Mouse (Mus musculus) MEL (cell line): ENCODE measurements around the gene Rasgef1b. TPM values are rescaled to one million over a fixed set of nuclear protein-coding genes. Genes with fewer than 3 reads are reported as not detected.

Experiments
- DNase-seq: peaks from one replicate; pipeline ENCODE4 v3.0.0; 2011; ENCODE audit warnings: low read depth, low spot score
- H3K27ac ChIP-seq: 2 replicates; pipeline ENCODE4 v1.5.1; 2012; ENCODE audit warnings: low read depth, mild to moderate bottlenecking, control low read depth, low read length, moderate library complexity; ENCODE audit not compliant: control insufficient read depth
- H3K27me3 ChIP-seq, 2 experiments: fragments of 150-350 bp in 1 of 2; sonication (generic) in 1 of 2; 2 replicates each; pipeline ENCODE4 v1.6.1; 2012; ENCODE audit warnings: low read length in 2 of 2, mild to moderate bottlenecking in 2 of 2, improper control_type of control experiment in 1 of 2, moderate library complexity in 1 of 2; ENCODE audit not compliant: insufficient read depth in 2 of 2, control insufficient read depth in 1 of 2
- H3K36me3 ChIP-seq, 2 experiments: 2 replicates each; pipeline ENCODE4 v1.6.1; 2012 to 2014; ENCODE audit warnings: low read length in 2 of 2, improper control_type of control experiment in 1 of 2, inconsistent platforms in 1 of 2, mild to moderate bottlenecking in 1 of 2; ENCODE audit not compliant: insufficient read depth in 2 of 2, control insufficient read depth in 1 of 2
- H3K4me1 ChIP-seq, 2 experiments: fragments of 150-350 bp in 1 of 2; sonication (generic) in 1 of 2; 2 replicates each; pipeline ENCODE4 v1.6.1; 2012; ENCODE audit warnings: low read length in 2 of 2, improper control_type of control experiment in 1 of 2, mild to moderate bottlenecking in 1 of 2; ENCODE audit not compliant: insufficient read depth in 2 of 2, control insufficient read depth in 1 of 2
- H3K4me3 ChIP-seq, 2 experiments: fragments of 150-350 bp in 1 of 2; sonication (generic) in 1 of 2; 2 replicates each; pipeline ENCODE4 v1.5.1; 2012; ENCODE audit warnings: low read depth in 2 of 2, low read length in 2 of 2, mild to moderate bottlenecking in 2 of 2, moderate library complexity in 2 of 2, control low read depth in 1 of 2, improper control_type of control experiment in 1 of 2; ENCODE audit not compliant: control insufficient read depth in 1 of 2, insufficient read depth in 1 of 2
- H3K79me2 ChIP-seq: 2 replicates; pipeline ENCODE4 v1.6.1; 2012; ENCODE audit warnings: mild to moderate bottlenecking, low read length, moderate library complexity; ENCODE audit not compliant: control insufficient read depth, poor library complexity, insufficient read depth
- H3K9ac ChIP-seq: 2 replicates; pipeline ENCODE4 v1.6.1; 2012; ENCODE audit warnings: low read depth, mild to moderate bottlenecking, control low read depth, low read length, moderate library complexity; ENCODE audit not compliant: control insufficient read depth, poor library complexity, severe bottlenecking
- H3K9me3 ChIP-seq: fragments of 150-350 bp; sonication (generic); replicated peaks from 2 replicates; pipeline ENCODE4 v1.6.1; 2012; ENCODE audit warnings: mild to moderate bottlenecking, low read length, improper control_type of control experiment, moderate library complexity; ENCODE audit not compliant: insufficient read depth
- BHLHE40 ChIP-seq: IDR thresholded peaks from 2 replicates; pipeline ENCODE4 v1.6.1; 2012; ENCODE audit warnings: low read depth, mild to moderate bottlenecking, inconsistent platforms, low read length, improper control_type of control experiment, borderline replicate concordance
- CHD1 ChIP-seq: IDR thresholded peaks from 2 replicates; pipeline ENCODE4 v1.6.1; 2012; ENCODE audit warnings: low read depth, mild to moderate bottlenecking, inconsistent platforms, low read length, improper control_type of control experiment
- CHD2 ChIP-seq: IDR thresholded peaks from 2 replicates; pipeline ENCODE4 v1.6.1; 2011; ENCODE audit warnings: low read length, improper control_type of control experiment
- EP300 ChIP-seq, 2 experiments: IDR thresholded peaks; 2 replicates each; pipeline ENCODE4 v1.6.1; 2011; ENCODE audit warnings: improper control_type of control experiment in 2 of 2, low read length in 2 of 2, low read depth in 1 of 2, mild to moderate bottlenecking in 1 of 2
- ETS1 ChIP-seq: IDR thresholded peaks from 2 replicates; pipeline ENCODE4 v1.6.1; 2012; ENCODE audit warnings: low read depth, mild to moderate bottlenecking, inconsistent platforms, low read length, improper control_type of control experiment, moderate library complexity
- GABPA ChIP-seq: IDR thresholded peaks from 2 replicates; pipeline ENCODE4 v1.6.1; 2012; ENCODE audit warnings: low read depth, mild to moderate bottlenecking, inconsistent platforms, low read length, improper control_type of control experiment, moderate library complexity
- GATA1 ChIP-seq: IDR thresholded peaks from 2 replicates; pipeline ENCODE4 v1.6.1; 2011; ENCODE audit warnings: low read depth, low read length, improper control_type of control experiment
- MAFK ChIP-seq: IDR thresholded peaks from 2 replicates; pipeline ENCODE4 v1.6.1; 2011; ENCODE audit warnings: low read depth, mild to moderate bottlenecking, low read length, improper control_type of control experiment, borderline replicate concordance
- MXI1 ChIP-seq: IDR thresholded peaks from 2 replicates; pipeline ENCODE4 v1.6.1; 2011; ENCODE audit warnings: mild to moderate bottlenecking, low read depth, low read length, improper control_type of control experiment
- MYB ChIP-seq: IDR thresholded peaks from 2 replicates; pipeline ENCODE4 v1.6.1; 2011; ENCODE audit warnings: mild to moderate bottlenecking, low read depth, low read length, improper control_type of control experiment
- MYC ChIP-seq: IDR thresholded peaks from 2 replicates; pipeline ENCODE4 v1.6.1; 2011; ENCODE audit warnings: low read depth, mild to moderate bottlenecking, low read length, improper control_type of control experiment, moderate library complexity
- POLR2AphosphoS2 ChIP-seq: IDR thresholded peaks from 2 replicates; pipeline ENCODE4 v1.6.1; 2011; ENCODE audit warnings: low read length, improper control_type of control experiment
- POLR2AphosphoS5 ChIP-seq: IDR thresholded peaks from 2 replicates; pipeline ENCODE4 v1.6.1; 2012; ENCODE audit warnings: low read depth, borderline replicate concordance, mild to moderate bottlenecking, inconsistent platforms, low read length, moderate library complexity, mixed read lengths
- RAD21 ChIP-seq: IDR thresholded peaks from 2 replicates; pipeline ENCODE4 v1.6.1; 2011; ENCODE audit warnings: mild to moderate bottlenecking, low read depth, low read length, improper control_type of control experiment
- SIN3A ChIP-seq: IDR thresholded peaks from 2 replicates; pipeline ENCODE4 v1.6.1; 2012; ENCODE audit warnings: low read length, improper control_type of control experiment, inconsistent platforms
- UBTF ChIP-seq: IDR thresholded peaks from 2 replicates; pipeline ENCODE4 v1.6.1; 2012; ENCODE audit warnings: low read depth, mild to moderate bottlenecking, inconsistent platforms, low read length, improper control_type of control experiment, moderate library complexity, borderline replicate concordance; ENCODE audit not compliant: insufficient read depth
- USF2 ChIP-seq, 2 experiments: IDR thresholded peaks; 2 replicates each; pipeline ENCODE4 v1.6.1; 2011 to 2012; ENCODE audit warnings: improper control_type of control experiment in 2 of 2, low read length in 2 of 2, borderline replicate concordance in 1 of 2, inconsistent platforms in 1 of 2, low read depth in 1 of 2, mild to moderate bottlenecking in 1 of 2; ENCODE audit not compliant: insufficient read depth in 1 of 2
- ZC3H11A ChIP-seq: IDR thresholded peaks from 2 replicates; pipeline ENCODE4 v1.6.1; 2012; ENCODE audit warnings: low read depth, mild to moderate bottlenecking, inconsistent platforms, low read length, improper control_type of control experiment
- ZKSCAN1 ChIP-seq: IDR thresholded peaks from 2 replicates; pipeline ENCODE4 v1.6.1; 2012; ENCODE audit warnings: low read depth, mild to moderate bottlenecking, inconsistent platforms, low read length, improper control_type of control experiment, moderate library complexity
- polyA plus RNA-seq, 2 experiments: library from polyadenylated mRNA; stranded (reverse) in 1 of 2; unstranded in 1 of 2; fragments of >175 nt in 1 of 2; fragments of >200 nt in 1 of 2; gene quantifications; 2 replicates each; pipeline versions ENCODE4 v1.2.1 to v1.2.4; 2012; ENCODE audit warnings: low replicate concordance in 2 of 2, low read depth in 1 of 2; ENCODE audit not compliant: insufficient read length in 2 of 2, insufficient read depth in 1 of 2, missing spikeins in 1 of 2
- total RNA-seq: library from RNA; depleted of rRNA; stranded (reverse); fragments of 300-350 nt; gene quantifications from 2 replicates; pipeline ENCODE4 v1.2.3, GENCODE M21; 2012

The Rasgef1b gene
- total and polyA plus RNA-seq, 3 experiments, result not detected

DNA sequence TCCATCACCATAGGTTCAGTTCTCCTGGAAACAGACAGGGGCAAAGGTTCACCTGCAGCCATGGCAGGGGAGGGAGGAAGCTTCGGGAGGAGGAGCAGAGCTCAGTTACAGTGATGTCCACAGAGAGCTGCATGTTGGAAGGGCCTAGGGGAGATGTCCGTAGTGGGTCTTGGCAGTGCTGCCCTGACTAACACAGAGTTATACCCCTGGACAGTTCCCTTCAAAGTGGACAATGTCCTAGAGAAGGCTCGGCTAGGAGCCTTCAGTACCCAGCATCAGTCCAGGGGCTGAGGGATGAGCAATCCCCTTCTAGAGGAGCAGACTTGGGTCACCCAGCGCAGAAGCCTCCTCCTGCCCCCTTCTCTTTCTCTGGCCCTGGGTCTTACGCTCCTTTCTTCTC, 121.3 kb downstream of the Rasgef1b start:
- no peaks in the 10 kb centered on the region for H3K79me2 ChIP-seq
- H3K4me1 ChIP-seq, result no peaks in the 10 kb centered on the region
- H3K27ac ChIP-seq, result no peak overlapping the region
- H3K9me3 ChIP-seq, result no peaks in the 10 kb centered on the region
- no peak overlapping the region for H3K4me3 ChIP-seq
- no peaks in the 10 kb centered on the region for H3K27me3 ChIP-seq
- no peak overlapping the region for H3K9ac ChIP-seq
- no peak for DNase-seq
- H3K36me3 ChIP-seq, result no peaks in the 10 kb centered on the region
- TF ChIP-seq EP300 (IDR thresholded peaks at IDR 0.05; ENCODE audit: low read depth in 1 of 2, low read length in 2 of 2) (no peak), ETS1 (no peak), MXI1 (no peak)

DNA sequence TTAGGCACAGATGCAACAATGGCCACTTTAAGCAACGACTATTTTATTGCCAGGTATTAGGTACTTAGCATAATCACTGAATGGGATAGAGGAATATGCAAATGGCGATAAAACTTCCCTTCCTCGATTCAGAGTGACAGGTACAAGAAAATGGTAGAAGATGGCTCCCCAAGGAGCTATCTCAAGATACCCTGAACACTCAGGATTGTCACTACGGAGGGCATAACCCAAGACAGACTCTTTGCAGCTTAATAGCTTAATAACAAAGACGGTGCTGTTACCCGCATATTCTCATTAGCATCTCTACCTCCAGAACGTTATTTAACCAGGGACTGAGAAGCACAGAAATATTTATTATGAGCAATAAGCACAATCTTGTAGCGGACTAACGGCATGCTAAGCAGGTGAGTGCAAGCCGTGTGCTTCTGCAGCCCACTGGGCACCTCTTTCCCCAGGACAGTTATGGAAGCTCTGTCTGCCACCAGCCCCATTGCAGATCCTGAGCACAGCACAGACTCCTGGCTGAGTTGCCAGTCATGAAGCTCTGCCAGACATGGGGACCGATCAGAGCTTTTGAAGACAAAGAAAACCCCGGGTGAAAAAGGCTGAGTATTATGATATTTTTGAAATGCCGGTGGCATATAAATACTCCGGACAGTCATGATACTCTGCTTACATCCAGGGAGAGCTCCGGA, 122.6 kb downstream of the Rasgef1b start:
- no peaks in the 10 kb centered on the region for H3K27me3 ChIP-seq
- no peak for DNase-seq
- TF ChIP-seq RAD21 (no peak), POLR2AphosphoS5 (no peak), GABPA (no peak), MYC (no peak), USF2 (IDR thresholded peaks at IDR 0.05; ENCODE audit: borderline replicate concordance in 1 of 2, insufficient read depth in 1 of 2, low read depth in 1 of 2, low read length in 2 of 2) (no peak), ZC3H11A (no peak), MAFK (no peak), ETS1 (no peak), BHLHE40 (no peak), POLR2AphosphoS2 (no peak), ZKSCAN1 (no peak), CHD1 (no peak), GATA1 (no peak), CHD2 (no peak), SIN3A (no peak), MYB (no peak), UBTF (no peak)
- TF ChIP-seq, all 39 proteins: peak for 0
- Histone ChIP-seq H3K9me3 (no peaks in the 10 kb centered on the region), H3K27ac (no peak overlapping the region), H3K79me2 (no peaks in the 10 kb centered on the region), H3K4me3 (no peak overlapping the region), H3K4me1 (no peaks in the 10 kb centered on the region), H3K9ac (no peak overlapping the region), H3K36me3 (no peaks in the 10 kb centered on the region)
